Mouse (Mus musculus) thymus, adult 2 months (tissue): Measurements from ENCODE around the gene Blvrb.

Experiments used
- CTCF ChIP-seq: fragments of 200-500 bp; IDR thresholded peaks from 2 replicates; pipeline ENCODE4 v1.5.1; 2012; ENCODE audit warnings: mild to moderate bottlenecking, control low read depth, low read length, moderate library complexity, borderline replicate concordance; ENCODE audit not compliant: control insufficient read depth, poor library complexity, insufficient read depth; ENCODE audit errors: extremely low read depth
- POLR2A ChIP-seq: fragments of 200-500 bp; IDR thresholded peaks from 2 replicates; pipeline ENCODE4 v1.6.1; 2012; ENCODE audit warnings: mild to moderate bottlenecking, low read length, control low read depth, moderate library complexity; ENCODE audit not compliant: control insufficient read depth, poor library complexity, insufficient read depth; ENCODE audit errors: extremely low read depth

- TF ChIP-seq CTCF (no peak), POLR2A (no peak)
These were observed 28.4 kb downstream of the Blvrb start for GRCm38 (mm10) chr7:27476098-27476635.
